Mouse (Mus musculus) forebrain, embryonic 12.5 days (tissue): ENCODE measurements around the gene 2410131K14Rik. TPM values are rescaled to one million over a fixed set of nuclear protein-coding genes. Genes with fewer than 3 reads are reported as not detected.

Experiments used
- ATAC-seq: fragments of 200-750 bp; cut with Nextera tagmentation; 2 replicates; pipeline ENCODE4 v1.8.0; 2017; ENCODE audit warnings: moderate TSS enrichment; ENCODE audit not compliant: low FRiP score
- H3K27ac ChIP-seq: fragments of 300-500 bp; sonication (generic); 2 replicates; pipeline ENCODE4 v1.5.1; 2016; ENCODE audit warnings: mild to moderate bottlenecking
- H3K27me3 ChIP-seq: fragments of 300-500 bp; sonication (generic); 2 replicates; pipeline ENCODE4 v1.6.1; 2016; ENCODE audit warnings: mild to moderate bottlenecking
- H3K36me3 ChIP-seq: fragments of 300-500 bp; sonication (generic); replicated peaks from 2 replicates; pipeline ENCODE4 v1.6.1; 2016; ENCODE audit warnings: mild to moderate bottlenecking
- H3K4me1 ChIP-seq: fragments of 300-500 bp; sonication (generic); 2 replicates; pipeline ENCODE4 v1.6.1; 2016
- H3K4me2 ChIP-seq: fragments of 300-500 bp; sonication (generic); 2 replicates; pipeline ENCODE4 v1.6.1; 2016; ENCODE audit warnings: mild to moderate bottlenecking, moderate library complexity
- H3K4me3 ChIP-seq: fragments of 300-500 bp; sonication (generic); replicated peaks from 2 replicates; pipeline ENCODE4 v1.5.1; 2016; ENCODE audit warnings: mild to moderate bottlenecking
- H3K9ac ChIP-seq: fragments of 300-500 bp; sonication (generic); 2 replicates; pipeline ENCODE4 v1.6.1; 2016; ENCODE audit warnings: mild to moderate bottlenecking
- H3K9me3 ChIP-seq: fragments of 300-500 bp; sonication (generic); 2 replicates; pipeline ENCODE4 v1.6.1; 2016
- WGBS: fragments of 180-500 bp; shearing (Covaris S2); methylation state at CpG from one replicate; pipeline ENCODE4 v1.1.7; 2016; 5-methylcytosine and 5-hydroxymethylcytosine counted together
- polyA plus RNA-seq: library from polyadenylated mRNA; unstranded; fragments of >200 nt; fragmentation: Nextera tagmentation; extraction: Ambion mirVana; gene quantifications from 2 replicates; pipeline ENCODE4 v1.2.1, GENCODE M21; 2016

The 2410131K14Rik gene
- polyA plus RNA-seq, 1 experiment from 2014 or later: 13.2 TPM

DNA sequence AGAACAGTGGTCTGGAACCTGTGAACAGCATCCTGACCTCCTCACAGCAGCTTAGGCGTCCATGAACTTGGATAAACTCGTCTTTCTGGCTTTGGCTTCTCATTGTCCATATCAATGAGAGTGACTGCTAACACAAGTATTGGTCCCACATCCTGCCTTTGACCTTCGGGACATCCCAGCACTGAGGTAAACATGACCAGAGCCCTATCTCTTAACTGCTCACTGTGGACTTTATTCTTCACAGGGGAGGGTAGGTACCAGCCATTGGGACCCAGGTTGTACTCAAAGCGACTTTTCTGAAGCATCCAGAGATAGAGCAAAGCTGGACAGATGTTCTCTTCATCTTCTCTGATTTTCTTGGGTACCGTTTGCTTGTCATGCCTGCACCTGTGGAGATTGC lies 20.3 kb downstream of the 2410131K14Rik start:
- peaks cover 21% of the 10 kb centered on the region for H3K27me3 ChIP-seq
- whole genome bisulfite sequencing: 85% methylated on average over 5 of the region's 5 CpGs
- ATAC-seq: no peak
- H3K9ac ChIP-seq: no peak overlapping the region
- H3K9me3 ChIP-seq: no peaks in the 10 kb centered on the region
- no peak overlapping the region for H3K4me3 ChIP-seq
- H3K4me2 ChIP-seq: no peak overlapping the region
- no peak overlapping the region for H3K27ac ChIP-seq
- H3K36me3 ChIP-seq: peaks cover 29% of the 10 kb centered on the region
- peaks cover 8% of the 10 kb centered on the region; the same call in 1 of the 2 replicates for H3K4me1 ChIP-seq

DNA sequence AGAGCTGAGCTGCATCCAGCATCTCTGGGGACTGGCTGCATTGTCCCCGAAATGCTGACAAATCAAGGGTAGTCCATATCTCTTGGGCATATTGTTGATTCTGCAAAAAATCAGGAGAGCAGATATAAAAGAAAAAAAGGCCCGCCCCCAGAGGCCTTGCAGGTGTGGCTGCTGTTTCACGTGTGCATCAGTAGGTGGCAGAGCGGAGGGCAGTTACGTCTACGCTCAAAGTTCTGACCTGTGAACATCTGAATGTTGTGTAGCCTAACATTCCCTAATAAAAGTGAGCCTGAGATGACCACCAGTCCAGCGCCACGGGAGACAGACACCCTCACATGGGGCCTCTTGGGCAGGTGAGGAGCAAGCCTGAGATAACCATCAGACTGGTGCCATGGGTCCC lies 21.3 kb downstream of the 2410131K14Rik start:
- H3K4me2 ChIP-seq: no peak overlapping the region
- WGBS: 41% methylated on average over 8 of the region's 8 CpGs
- H3K27ac ChIP-seq: no peak overlapping the region
- no peak for ATAC-seq
- H3K36me3 ChIP-seq: peaks cover 19% of the 10 kb centered on the region
- H3K4me1 ChIP-seq: peaks cover 12% of the 10 kb centered on the region; the same call in 1 of the 2 replicates
- H3K4me3 ChIP-seq: no peak overlapping the region
- H3K9me3 ChIP-seq: no peaks in the 10 kb centered on the region
- no peak overlapping the region for H3K9ac ChIP-seq
- peaks cover 26% of the 10 kb centered on the region for H3K27me3 ChIP-seq

DNA sequence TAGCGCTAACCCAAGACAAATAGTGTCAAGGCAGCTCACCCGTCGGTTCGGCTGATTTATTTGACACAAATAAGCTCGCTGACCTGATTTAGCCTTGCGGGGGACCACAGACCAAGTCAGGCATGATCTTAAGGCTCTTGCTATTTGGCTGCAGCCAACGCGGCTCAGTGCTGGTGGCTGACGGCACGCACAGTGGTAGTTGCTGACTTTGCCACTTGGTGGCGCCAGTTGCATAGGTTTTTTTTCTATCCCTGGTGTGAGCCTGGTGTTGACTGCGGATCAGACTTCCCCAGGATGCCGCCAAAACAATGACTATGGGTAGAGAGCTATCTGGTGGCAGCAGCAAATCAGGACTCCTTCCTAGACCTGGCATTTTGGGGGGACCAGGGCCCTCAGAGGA lies 24.0 kb downstream of the 2410131K14Rik start:
- Histone ChIP-seq H3K4me3 (0 out of 2 replicates have a peak overlapping the region, but pooled peaks have one; percentile 13), H3K9me3 (no peaks in the 10 kb centered on the region), H3K4me1 (peaks cover 33% of the 10 kb centered on the region), H3K27ac (no peak overlapping the region), H3K27me3 (peaks cover 44% of the 10 kb centered on the region), H3K9ac (0 out of 2 replicates have a peak overlapping the region, but pooled peaks have one; percentile 21), H3K36me3 (no peaks in the 10 kb centered on the region; the same call in 1 of the 2 replicates), H3K4me2 (peak overlapping the region; percentile 43)
- 2% methylated on average over 13 of the region's 13 CpGs for WGBS
- peak; percentile 86 for ATAC-seq

DNA sequence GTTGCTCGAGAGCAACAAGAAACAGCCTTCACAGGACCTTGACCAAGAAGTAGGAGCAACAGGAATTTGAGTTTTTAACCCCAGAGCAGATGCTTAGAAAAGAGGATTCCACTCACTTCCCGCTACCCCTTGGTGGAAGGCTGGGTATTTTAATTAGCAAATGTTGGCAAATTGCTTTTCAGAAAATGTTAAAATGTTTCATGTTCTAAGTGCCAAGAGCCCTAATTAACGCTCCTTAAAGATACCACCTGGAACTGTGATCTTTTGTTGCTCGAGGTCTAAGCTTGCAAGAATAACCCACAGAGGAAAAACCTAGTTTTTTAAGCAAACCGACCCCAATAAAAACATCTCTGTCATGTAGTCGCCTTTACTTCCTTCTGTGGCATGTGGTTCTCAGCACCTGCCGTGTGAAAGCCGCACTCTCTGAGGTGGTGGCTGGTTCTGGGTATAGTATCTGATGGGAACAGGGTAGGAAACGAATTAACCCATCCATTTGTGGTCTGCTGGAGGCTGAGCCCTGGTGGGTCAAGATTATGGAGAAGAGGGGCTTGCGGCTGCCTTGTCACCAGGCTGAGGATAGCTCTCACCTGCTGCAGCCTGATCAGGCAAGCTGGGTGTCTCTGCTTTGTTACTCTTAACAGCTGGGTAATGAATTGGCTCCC lies 26.6 kb downstream of the 2410131K14Rik start:
- H3K4me2 ChIP-seq: no peak overlapping the region
- no peak overlapping the region for H3K4me3 ChIP-seq
- no peaks in the 10 kb centered on the region for H3K9me3 ChIP-seq
- H3K27me3 ChIP-seq: peaks cover 44% of the 10 kb centered on the region
- H3K36me3 ChIP-seq: no peaks in the 10 kb centered on the region
- no peak for ATAC-seq
- WGBS: 57% methylated on average over 10 of the region's 10 CpGs
- H3K4me1 ChIP-seq: peaks cover 58% of the 10 kb centered on the region
- H3K9ac ChIP-seq: no peak overlapping the region
- H3K27ac ChIP-seq: no peak overlapping the region

DNA sequence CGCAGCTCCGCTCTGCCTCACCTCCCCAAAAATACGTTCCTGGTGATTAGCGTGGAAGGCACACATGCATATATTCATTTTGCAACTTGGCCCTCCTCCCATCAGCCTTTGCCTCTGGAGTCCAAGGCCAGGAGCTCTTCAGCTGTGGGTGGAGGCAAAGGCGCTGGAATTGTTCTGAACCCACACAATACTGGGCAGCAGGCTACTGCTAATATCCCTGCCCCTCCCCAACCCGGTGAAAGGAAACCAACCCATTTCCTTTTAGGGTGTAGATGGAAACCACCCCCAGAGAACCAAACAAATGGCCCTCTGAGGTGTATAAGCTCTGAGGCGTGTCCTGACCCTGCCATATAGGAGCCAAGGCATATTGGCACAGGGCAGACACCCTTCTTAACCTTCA lies 28.4 kb downstream of the 2410131K14Rik start:
- no peaks in the 10 kb centered on the region for H3K36me3 ChIP-seq
- H3K4me2 ChIP-seq: no peak overlapping the region
- H3K9ac ChIP-seq: no peak overlapping the region
- WGBS: 55% methylated on average over 7 of the region's 7 CpGs
- H3K4me1 ChIP-seq: peaks cover 66% of the 10 kb centered on the region
- ATAC-seq: no peak
- H3K27ac ChIP-seq: peak overlapping the region; percentile 86
- H3K4me3 ChIP-seq: no peak overlapping the region
- H3K9me3 ChIP-seq: no peaks in the 10 kb centered on the region
- H3K27me3 ChIP-seq: peaks cover 30% of the 10 kb centered on the region

DNA sequence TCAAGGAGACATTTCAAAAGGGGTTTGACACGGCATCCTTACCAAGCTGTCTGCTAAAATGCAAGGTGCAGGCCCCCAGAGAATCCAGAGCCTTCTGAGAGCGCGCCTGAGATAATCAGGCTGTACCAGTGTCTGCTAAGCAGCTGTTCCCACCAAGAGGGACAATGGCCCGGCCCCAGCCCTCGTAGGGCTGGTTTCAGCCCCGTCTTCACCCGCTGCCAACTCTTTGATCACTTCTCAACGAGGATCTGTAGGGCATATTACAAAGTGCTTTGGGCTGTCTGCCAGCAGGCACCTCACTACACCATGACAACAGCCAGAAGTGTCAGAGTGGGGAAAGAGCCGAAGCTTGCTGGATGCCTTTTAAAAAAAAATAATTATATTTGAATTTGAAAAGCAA lies 29.5 kb downstream of the 2410131K14Rik start:
- H3K9ac ChIP-seq: peak overlapping the region; percentile 8; the same call in 1 of the 2 replicates
- peak; percentile 83 for ATAC-seq
- no peaks in the 10 kb centered on the region for H3K36me3 ChIP-seq
- no peaks in the 10 kb centered on the region for H3K9me3 ChIP-seq
- H3K4me1 ChIP-seq: peaks cover 58% of the 10 kb centered on the region
- 12% methylated on average over 9 of the region's 9 CpGs for WGBS
- H3K27me3 ChIP-seq: peaks cover 27% of the 10 kb centered on the region
- peak overlapping the region; percentile 86 for H3K27ac ChIP-seq
- H3K4me3 ChIP-seq: no peak overlapping the region
- H3K4me2 ChIP-seq: peak overlapping the region; percentile 25

DNA sequence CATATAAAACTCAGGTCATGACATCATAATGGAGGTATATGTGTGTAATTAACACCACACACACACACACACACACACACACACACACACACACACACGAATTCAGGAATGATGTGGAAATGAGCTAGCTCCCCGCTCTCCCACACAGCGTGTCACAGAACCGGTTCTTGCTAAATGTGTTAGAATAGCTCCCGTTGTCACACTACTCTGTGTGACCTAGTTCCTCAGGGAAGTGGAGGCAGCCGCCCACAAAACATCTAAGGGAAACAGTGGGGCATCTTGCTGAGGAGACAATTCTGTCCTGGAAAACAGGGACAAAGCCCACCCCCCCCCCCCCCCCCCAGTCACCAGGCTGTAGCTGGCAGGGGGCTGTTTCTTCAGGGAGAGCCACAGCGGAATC lies 31.3 kb downstream of the 2410131K14Rik start:
- peak overlapping the region; percentile 53 for H3K27ac ChIP-seq
- no peak overlapping the region for H3K4me2 ChIP-seq
- no peak overlapping the region for H3K4me3 ChIP-seq
- H3K4me1 ChIP-seq: peaks cover 53% of the 10 kb centered on the region
- no peaks in the 10 kb centered on the region for H3K36me3 ChIP-seq
- no peak for ATAC-seq
- no peaks in the 10 kb centered on the region for H3K9me3 ChIP-seq
- 53% methylated on average over 7 of the region's 7 CpGs for WGBS
- H3K9ac ChIP-seq: 0 out of 2 replicates have a peak overlapping the region, but pooled peaks have one; percentile 12
- peaks cover 18% of the 10 kb centered on the region for H3K27me3 ChIP-seq

DNA sequence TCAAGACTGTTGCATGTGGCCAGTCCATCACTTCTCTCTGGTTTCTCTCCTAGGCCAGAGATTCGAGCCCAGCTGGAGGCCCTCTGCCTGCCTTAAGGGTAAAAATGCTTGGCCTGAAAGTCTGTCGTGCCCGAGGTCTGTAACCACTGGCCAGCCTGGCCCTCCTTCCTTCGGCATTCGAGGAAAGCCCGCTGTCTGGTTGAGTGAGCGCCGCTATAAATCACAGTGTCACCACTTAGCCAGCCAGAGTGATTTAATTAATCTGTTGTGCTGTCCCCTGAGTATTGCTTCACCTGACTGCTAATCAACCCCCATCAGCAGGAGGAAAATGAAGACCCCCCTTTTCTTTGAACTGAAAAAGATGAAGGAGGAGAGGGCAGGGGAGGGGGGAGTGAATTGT lies 31.7 kb downstream of the 2410131K14Rik start:
- Histone ChIP-seq H3K27ac (peak overlapping the region; percentile 53), H3K36me3 (no peaks in the 10 kb centered on the region), H3K4me1 (peaks cover 52% of the 10 kb centered on the region), H3K4me3 (no peak overlapping the region), H3K4me2 (no peak overlapping the region), H3K9ac (0 out of 2 replicates have a peak overlapping the region, but pooled peaks have one; percentile 12), H3K9me3 (no peaks in the 10 kb centered on the region), H3K27me3 (peaks cover 16% of the 10 kb centered on the region)
- 0 out of 2 replicates have a peak, but pooled peaks have one; percentile 21 for ATAC-seq
- 27% methylated on average over 8 of the region's 8 CpGs for WGBS

DNA sequence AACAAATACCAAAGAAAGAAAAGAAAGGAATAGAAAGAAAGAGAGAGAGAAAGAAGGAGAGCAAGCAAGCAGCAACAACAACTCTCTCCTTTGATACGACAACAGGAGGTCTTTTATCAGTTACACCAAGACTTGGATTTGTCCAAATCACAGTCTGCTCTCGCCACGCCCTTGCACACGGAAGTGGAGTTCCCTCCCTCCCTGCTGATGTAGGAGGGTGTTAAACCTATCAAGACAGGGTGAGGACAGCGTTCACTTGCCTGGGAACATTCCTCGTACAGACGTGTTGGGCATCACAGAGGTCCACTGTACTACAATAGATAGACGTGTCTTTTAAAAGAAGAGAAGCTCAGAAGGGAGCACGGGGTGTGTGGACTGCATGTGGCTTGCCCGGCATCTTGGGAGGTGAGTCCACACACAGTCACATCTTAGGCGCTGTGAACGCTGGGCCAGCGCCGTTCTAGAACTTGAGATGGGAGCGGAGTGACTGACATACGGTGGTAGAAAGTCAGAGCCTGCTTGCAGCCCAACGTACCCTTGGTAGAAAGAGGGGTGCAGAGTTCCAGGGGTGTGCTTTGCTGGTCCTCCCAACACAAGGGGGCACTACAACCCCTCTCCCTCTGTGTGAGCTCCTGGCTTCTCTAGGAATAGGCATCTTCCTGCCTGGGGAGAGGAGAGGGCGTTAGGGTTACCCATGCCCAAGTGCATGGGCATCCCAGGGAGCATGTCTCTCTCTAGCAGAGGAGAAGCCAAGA lies 32.9 kb downstream of the 2410131K14Rik start:
- H3K9ac ChIP-seq: no peak overlapping the region
- no peak overlapping the region for H3K4me2 ChIP-seq
- ATAC-seq: no peak
- no peaks in the 10 kb centered on the region for H3K9me3 ChIP-seq
- H3K4me1 ChIP-seq: peaks cover 44% of the 10 kb centered on the region
- H3K4me3 ChIP-seq: no peak overlapping the region
- H3K27me3 ChIP-seq: peaks cover 4% of the 10 kb centered on the region; the same call in 1 of the 2 replicates
- no peak overlapping the region for H3K27ac ChIP-seq
- WGBS: 90% methylated on average over 18 of the region's 18 CpGs
- no peaks in the 10 kb centered on the region for H3K36me3 ChIP-seq

DNA sequence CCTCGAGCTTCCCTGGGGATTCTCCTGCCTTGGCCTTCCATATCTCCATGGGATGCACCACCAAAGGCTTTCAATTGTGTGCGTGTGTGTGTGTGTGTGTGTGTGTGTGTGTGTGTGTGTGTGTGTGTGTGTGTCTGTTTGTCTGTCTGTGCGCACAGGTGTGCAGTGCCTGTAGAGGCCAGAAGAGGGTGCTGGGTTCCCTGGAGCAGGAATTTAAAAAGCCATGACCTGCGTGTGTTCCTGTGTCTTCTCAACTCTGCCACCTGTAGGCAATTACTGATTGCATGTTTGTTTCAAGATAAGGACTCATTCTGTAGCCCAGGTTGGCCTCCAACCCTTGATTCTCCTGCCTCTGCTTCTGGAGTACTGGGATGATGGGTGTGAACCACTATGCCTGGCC lies 46.4 kb downstream of the 2410131K14Rik start:
- no peak overlapping the region for H3K4me2 ChIP-seq
- WGBS: 88% methylated on average over 4 of the region's 4 CpGs
- H3K9me3 ChIP-seq: no peaks in the 10 kb centered on the region
- H3K36me3 ChIP-seq: no peaks in the 10 kb centered on the region
- H3K27ac ChIP-seq: no peak overlapping the region
- no peak overlapping the region for H3K4me3 ChIP-seq
- no peak for ATAC-seq
- peaks cover 22% of the 10 kb centered on the region for H3K4me1 ChIP-seq
- H3K9ac ChIP-seq: no peak overlapping the region
- no peaks in the 10 kb centered on the region for H3K27me3 ChIP-seq

DNA sequence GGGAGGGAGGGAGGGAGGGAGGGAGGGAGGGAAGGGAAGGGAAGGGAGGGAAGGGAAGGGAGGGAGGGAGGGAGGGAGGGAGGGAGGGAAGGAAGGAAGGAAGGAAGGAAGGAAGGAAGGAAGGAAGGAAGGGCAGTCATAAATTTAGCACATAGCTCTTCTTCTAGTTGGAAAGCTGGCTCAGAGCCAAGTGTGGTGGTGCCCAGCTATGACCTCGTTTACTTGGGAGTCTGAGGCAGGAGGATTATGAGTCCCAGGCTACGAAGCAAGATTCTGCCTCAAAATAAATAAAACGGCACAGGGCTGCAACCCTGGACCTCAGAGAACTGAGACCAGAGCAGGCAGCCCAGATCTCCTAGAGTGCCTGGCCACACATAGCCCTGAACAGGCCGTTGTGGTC lies 47.4 kb downstream of the 2410131K14Rik start:
- Histone ChIP-seq H3K4me2 (no peak overlapping the region), H3K9ac (no peak overlapping the region), H3K4me3 (no peak overlapping the region), H3K27me3 (no peaks in the 10 kb centered on the region), H3K36me3 (no peaks in the 10 kb centered on the region), H3K9me3 (no peaks in the 10 kb centered on the region), H3K4me1 (peaks cover 31% of the 10 kb centered on the region), H3K27ac (no peak overlapping the region)
- WGBS: 60% methylated on average over 4 of the region's 4 CpGs
- ATAC-seq: no peak

DNA sequence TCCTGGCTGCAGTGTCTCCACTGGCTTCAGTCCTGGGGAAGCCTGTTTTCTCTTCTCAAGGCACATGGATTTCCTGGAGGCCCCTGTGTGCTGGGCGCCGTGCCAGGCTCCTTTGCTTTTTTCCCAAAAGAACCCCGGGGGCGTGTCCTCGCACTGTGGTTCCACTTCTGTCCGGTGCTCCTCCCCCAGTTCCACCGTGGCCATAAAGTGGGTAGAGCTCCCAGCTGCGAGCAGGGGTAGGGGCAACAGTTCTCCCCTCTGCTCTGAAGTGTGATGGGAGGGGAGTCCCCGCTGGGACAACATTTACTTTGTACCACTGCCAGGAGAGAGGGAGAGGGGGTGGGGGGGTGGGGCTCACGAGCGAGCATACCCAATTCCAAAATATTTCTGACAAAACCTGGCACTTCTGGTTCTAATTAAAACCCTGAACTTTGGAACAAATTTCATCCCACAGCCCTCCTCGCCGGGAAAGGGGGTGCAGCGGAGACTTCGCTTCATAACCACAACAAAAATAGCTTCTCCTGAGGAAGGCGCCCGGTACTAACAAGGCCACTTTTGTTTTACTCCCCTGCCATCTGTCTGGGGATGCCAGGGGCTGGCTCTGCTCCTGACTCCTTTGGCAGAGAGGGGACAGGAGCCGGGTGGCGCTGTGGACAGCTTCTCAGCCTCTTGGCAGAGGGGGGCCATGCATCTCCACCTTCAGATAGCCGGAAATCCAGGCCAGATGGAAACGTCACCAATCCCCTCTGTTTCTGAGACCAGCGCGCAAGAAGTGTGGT lies 49.2 kb downstream of the 2410131K14Rik start:
- WGBS: 38% methylated on average over 22 of the region's 23 CpGs
- H3K4me2 ChIP-seq: peak overlapping the region; percentile 27
- ATAC-seq: peak; percentile 87; the same call in 1 of the 2 replicates

More for the DNA sequence above, 49.2 kb downstream of the 2410131K14Rik start:
- no peaks in the 10 kb centered on the region for H3K9me3 ChIP-seq
- H3K27ac ChIP-seq: peak overlapping the region; percentile 88
- H3K4me3 ChIP-seq: no peak overlapping the region
- no peaks in the 10 kb centered on the region for H3K36me3 ChIP-seq
- no peak overlapping the region for H3K9ac ChIP-seq
- peaks cover 39% of the 10 kb centered on the region for H3K4me1 ChIP-seq
- H3K27me3 ChIP-seq: no peaks in the 10 kb centered on the region
